Mouse (Mus musculus) ES-E14 (cell line): ENCODE results near the gene Sgms2. TPM values are rescaled to one million over a fixed set of nuclear protein-coding genes. Genes with fewer than 3 reads are reported as not detected.

Experiments
- DNase-seq: peaks from one replicate; pipeline ENCODE4 v3.0.0-alpha.2; 2013; ENCODE audit warnings: low read depth, low spot score
- H3K27ac ChIP-seq: 2 replicates; pipeline ENCODE4 v1.5.1; 2012; ENCODE audit warnings: low read depth, mild to moderate bottlenecking, low read length, moderate library complexity, mixed read lengths; ENCODE audit not compliant: poor library complexity, insufficient read depth, severe bottlenecking
- H3K36me3 ChIP-seq: 2 replicates; pipeline ENCODE4 v1.6.1; 2012; ENCODE audit warnings: mild to moderate bottlenecking, low read length, moderate library complexity, mixed read lengths; ENCODE audit not compliant: control insufficient read depth, poor library complexity, insufficient read depth, severe bottlenecking
- H3K4me1 ChIP-seq, 2 experiments: fragments of 150-350 bp in 1 of 2; sonication (generic) in 1 of 2; 2 replicates each; pipeline ENCODE4 v1.6.1; 2012; ENCODE audit warnings: low read length in 2 of 2, mild to moderate bottlenecking in 1 of 2, mixed read lengths in 1 of 2; ENCODE audit not compliant: control insufficient read depth in 2 of 2, insufficient read depth in 2 of 2, poor library complexity in 1 of 2
- H3K4me3 ChIP-seq, 2 experiments: fragments of 150-350 bp in 1 of 2; sonication (generic) in 1 of 2; 2 replicates each; pipeline ENCODE4 v1.5.1; 2012; ENCODE audit warnings: low read length in 2 of 2, low read depth in 1 of 2, mild to moderate bottlenecking in 1 of 2, mixed read lengths in 1 of 2; ENCODE audit not compliant: insufficient read depth in 1 of 2, poor library complexity in 1 of 2, severe bottlenecking in 1 of 2
- H3K9ac ChIP-seq: 2 replicates; pipeline ENCODE4 v1.6.1; 2012; ENCODE audit warnings: low read depth, mild to moderate bottlenecking, low read length, mixed read lengths; ENCODE audit not compliant: poor library complexity, insufficient read depth, severe bottlenecking
- H3K9me3 ChIP-seq: fragments of 150-350 bp; sonication (generic); 2 replicates; pipeline ENCODE4 v1.6.1; 2012; ENCODE audit warnings: low read depth, mild to moderate bottlenecking, low read length; ENCODE audit not compliant: control insufficient read depth, insufficient read depth
- CHD2 ChIP-seq: IDR thresholded peaks from 2 replicates; pipeline ENCODE4 v1.6.1; 2014; ENCODE audit warnings: mild to moderate bottlenecking, low read depth, low read length, inconsistent platforms
- HCFC1 ChIP-seq: IDR thresholded peaks from 2 replicates; pipeline ENCODE4 v1.6.1; 2012; ENCODE audit warnings: low read length, inconsistent platforms, borderline replicate concordance; ENCODE audit not compliant: insufficient read depth
- MAFK ChIP-seq: IDR thresholded peaks from 2 replicates; pipeline ENCODE4 v1.6.1; 2014; ENCODE audit warnings: mild to moderate bottlenecking, low read depth, low read length, inconsistent platforms; ENCODE audit not compliant: insufficient read depth
- ZC3H11A ChIP-seq: IDR thresholded peaks from 2 replicates; pipeline ENCODE4 v1.6.1; 2012; ENCODE audit warnings: low read depth, mild to moderate bottlenecking, inconsistent platforms, low read length, borderline replicate concordance
- ZNF384 ChIP-seq: IDR thresholded peaks from 2 replicates; pipeline ENCODE4 v1.6.1; 2012; ENCODE audit warnings: low read depth, low read length, inconsistent platforms
- in situ Hi-C, 2 experiments: fragments of 600-800 bp; cut with MboI; formaldehyde crosslinking; loops; one replicate each; pipeline ENCODE4 v1.15.1; 2025; ENCODE audit warnings: low sequenced_read_pairs in 2 of 2, inconsistent platforms in 1 of 2; ENCODE audit not compliant: unreplicated experiment in 2 of 2
- total RNA-seq: library from RNA; depleted of rRNA; stranded (reverse); fragments of 300-350 nt; gene quantifications from 2 replicates; pipeline ENCODE4 v1.2.3, GENCODE M21; 2012

The Sgms2 gene
- total RNA-seq, 1 experiment, result 2.1 TPM

GRCm38 (mm10) chr3:131479415-131479814 is 11.8 kb downstream of the Sgms2 start:
- no peaks in the 10 kb centered on the region for H3K36me3 ChIP-seq

GRCm38 (mm10) chr3:131476002-131476401 is 15.2 kb downstream of the Sgms2 start:
- no peak overlapping the region for H3K4me3 ChIP-seq
- no peaks in the 10 kb centered on the region for H3K9me3 ChIP-seq
- no peak for TF ChIP-seq ZNF384
- TF ChIP-seq HCFC1, result no peak
- TF ChIP-seq ZC3H11A, result no peak
- TF ChIP-seq CHD2, result no peak
- TF ChIP-seq MAFK, result no peak
- H3K36me3 ChIP-seq, result no peaks in the 10 kb centered on the region
- H3K4me1 ChIP-seq, result peaks cover 0 to 11% of the 10 kb centered on the region in 2 experiments; a peak in 1 of 4 replicates
- peak overlapping the region; percentile 18; the same call in 1 of the 2 replicates for H3K27ac ChIP-seq
- in situ Hi-C loops, result no loop called here
- DNase-seq, result no peak
- no peak overlapping the region for H3K9ac ChIP-seq

More at GRCm38 (mm10) chr3:131479415-131479814, 11.8 kb downstream of the Sgms2 start:
- no peak overlapping the region for H3K4me3 ChIP-seq
- in situ Hi-C loops, result no loop called here
- H3K27ac ChIP-seq, result no peak overlapping the region
- DNase-seq, result no peak
- peaks cover 0 to 7% of the 10 kb centered on the region in 2 experiments; a peak in 1 of 4 replicates for H3K4me1 ChIP-seq
- H3K9ac ChIP-seq, result no peak overlapping the region
- no peaks in the 10 kb centered on the region for H3K9me3 ChIP-seq
- no peak for TF ChIP-seq HCFC1

- no peak overlapping the region for H3K9ac ChIP-seq
- no peaks in the 10 kb centered on the region for H3K36me3 ChIP-seq
- in situ Hi-C loops, result no loop called here
- TF ChIP-seq MAFK (no peak), ZC3H11A (no peak), CHD2 (no peak), ZNF384 (no peak), HCFC1 (no peak)
- peaks cover 0 to 12% of the 10 kb centered on the region in 2 experiments; a peak in 1 of 4 replicates for H3K4me1 ChIP-seq
- no peak for DNase-seq
- no peaks in the 10 kb centered on the region for H3K9me3 ChIP-seq
- no peak overlapping the region for H3K4me3 ChIP-seq
- no peak overlapping the region for H3K27ac ChIP-seq
Observed at GRCm38 (mm10) chr3:131474526-131474925, 16.7 kb downstream of the Sgms2 start.

GRCm38 (mm10) chr3:131473496-131473895 is 17.7 kb downstream of the Sgms2 start:
- Histone ChIP-seq H3K9me3 (no peaks in the 10 kb centered on the region), H3K4me1 (peaks cover 0 to 14% of the 10 kb centered on the region in 2 experiments; a peak in 2 of 4 replicates), H3K9ac (no peak overlapping the region), H3K4me3 (no peak overlapping the region), H3K27ac (no peak overlapping the region), H3K36me3 (no peaks in the 10 kb centered on the region)
- TF ChIP-seq ZNF384 (no peak), CHD2 (no peak), ZC3H11A (no peak), HCFC1 (no peak), MAFK (no peak)
- in situ Hi-C loops, result no loop called here
- DNase-seq, result no peak

GRCm38 (mm10) chr3:131471836-131472235 is 19.4 kb downstream of the Sgms2 start:
- Histone ChIP-seq H3K4me3 (no peak overlapping the region), H3K27ac (no peak overlapping the region), H3K4me1 (peaks cover 0 to 14% of the 10 kb centered on the region in 2 experiments; a peak in 2 of 4 replicates), H3K36me3 (no peaks in the 10 kb centered on the region), H3K9ac (no peak overlapping the region), H3K9me3 (no peaks in the 10 kb centered on the region)
- no peak for DNase-seq
- in situ Hi-C loops, result no loop called here
- TF ChIP-seq CHD2 (no peak), HCFC1 (no peak), ZC3H11A (no peak), ZNF384 (no peak), MAFK (no peak)
